Mouse (Mus musculus): ENCODE data around the gene Nsg1.

- no peak for TF ChIP-seq CTCF (IDR thresholded peaks at IDR 0.05; ENCODE audit: low read depth)
- TF ChIP-seq EP300 (optimal IDR thresholded peaks at IDR 0.05) = no peak
Measured at GRCm38 (mm10) chr5:38195941-38196340, 36.2 kb upstream of the Nsg1 start.

Data from stomach, postnatal 0 days (tissue).